Mouse (Mus musculus) gastrocnemius, postnatal 4 days (tissue): ENCODE data around the gene Vps36. TPM values are rescaled to one million over a fixed set of nuclear protein-coding genes. Genes with fewer than 3 reads are reported as not detected.

Experiments used
- total RNA-seq, 2 experiments: library from RNA; stranded (reverse); gene quantifications; 2 replicates each; pipeline ENCODE4 v1.2.3; 2021

Vps36 gene
- total RNA-seq, 2 experiments from 2014 or later: 24.3 to 24.6 TPM

Other genes starting within 250 kb of the Vps36 start
- gene Defb13, start 246.0 kb upstream of the Vps36 start, total RNA-seq: not detected
- not detected for gene Fam90a1a, start 234.1 kb upstream of the Vps36 start, total RNA-seq
- not detected for gene Ccdc70, start 223.0 kb upstream of the Vps36 start, total RNA-seq
- gene Atp7b, start 132.5 kb upstream of the Vps36 start, total RNA-seq: under 1 TPM; 0.12 to 0.18 TPM
- gene Alg11, start 132.1 kb upstream of the Vps36 start, total RNA-seq: 10 to 100 TPM; 12.0 to 14.3 TPM
- gene Nek5, start 67.8 kb upstream of the Vps36 start, total RNA-seq: not detected
- 1 to 10 TPM; 3.5 to 3.6 TPM for gene Nek3, start 26.4 kb upstream of the Vps36 start, total RNA-seq
- gene Ckap2, start 7.0 kb upstream of the Vps36 start, total RNA-seq: 10 to 100 TPM; 15.6 to 16.4 TPM
- gene Thsd1, start 34.5 kb downstream of the Vps36 start, total RNA-seq: 1 to 10 TPM; 8.1 to 8.7 TPM
- not detected for gene Tpte, start 90.6 kb downstream of the Vps36 start, total RNA-seq
- gene Slc25a15, start 205.8 kb downstream of the Vps36 start, total RNA-seq: 10 to 100 TPM; 13.7 to 15.8 TPM
- gene Mrps31, start 218.6 kb downstream of the Vps36 start, total RNA-seq: 10 to 100 TPM; 33.6 to 37.0 TPM